8 mouse cellular contexts compared by ENCODE assay signal in the genomic region with DNA sequence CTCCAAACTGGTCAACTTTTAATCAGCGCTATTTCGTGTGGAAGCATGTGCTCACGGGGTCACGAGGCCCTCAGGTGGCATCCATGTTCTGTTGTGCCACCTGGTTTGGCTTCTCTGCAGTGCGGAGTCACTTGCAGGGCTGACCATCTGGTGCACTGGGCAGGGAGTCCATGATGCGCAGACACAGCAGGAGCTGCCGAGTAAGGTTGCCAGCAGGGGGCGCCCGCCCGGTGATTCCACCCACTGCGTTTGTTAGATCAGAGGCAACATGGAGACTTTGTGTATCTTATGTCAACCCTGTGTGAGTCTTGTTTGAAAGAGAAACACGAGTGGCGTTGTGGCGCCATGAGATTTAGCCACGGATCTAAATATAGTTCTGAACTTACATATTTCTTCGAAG.
DNase-seq lines count a peak whose midpoint lies in the region; ATAC-seq and TF ChIP-seq lines count a peak whose summit lies in the region.

No protein-coding gene starts in this region.

- H3K9ac ChIP-seq in midbrain, postnatal 0 days (replicated peaks; ENCODE audit: low read length, poor library complexity, severe bottlenecking): no peak overlapping the region

- TF ChIP-seq CTCF in thymus, adult 2 months (IDR thresholded peaks at IDR 0.05; ENCODE audit: borderline replicate concordance, control insufficient read depth, extremely low read depth, insufficient read depth, low read length, poor library complexity): peak; percentile 70; the same call in 1 of the 2 replicates
- TF ChIP-seq CTCF in midbrain, postnatal 0 days (IDR thresholded peaks at IDR 0.05): no peak

- 89% methylated on average over 16 of the region's 16 CpGs for WGBS in thymus, adult 2 months
- 96% methylated on average over 16 of the region's 16 CpGs for whole genome bisulfite sequencing in midbrain, postnatal 0 days

- TF ChIP-seq POLR2A in thymus, adult 2 months (IDR thresholded peaks at IDR 0.05; ENCODE audit: control insufficient read depth, extremely low read depth, insufficient read depth, low read length, poor library complexity): no peak

- no peaks in the 10 kb centered on the region for H3K9me3 ChIP-seq in midbrain, postnatal 0 days (ENCODE audit: low read length)

- H3K4me1 ChIP-seq in thymus, adult 2 months (replicated peaks; ENCODE audit: control insufficient read depth, insufficient read depth, low read length): no peaks in the 10 kb centered on the region
- H3K4me1 ChIP-seq in midbrain, postnatal 0 days (ENCODE audit: insufficient read depth, low read length): no peaks in the 10 kb centered on the region

- ATAC-seq in monocyte, adult 5-6 weeks (replicated peaks; ENCODE audit: insufficient number of reproducible peaks, low FRiP score, low TSS enrichment, poor library complexity, severe bottlenecking): no peak
- no peak for ATAC-seq in midbrain, postnatal 0 days (ENCODE audit: low FRiP score)

- no peak overlapping the region for H3K4me2 ChIP-seq in midbrain, postnatal 0 days (ENCODE audit: low read depth, low read length, poor library complexity, severe bottlenecking)

- H3K27me3 ChIP-seq in thymus, adult 2 months (ENCODE audit: control insufficient read depth, insufficient read depth, low read length): no peaks in the 10 kb centered on the region
- H3K27me3 ChIP-seq in midbrain, postnatal 0 days (ENCODE audit: insufficient read depth, low read length): no peaks in the 10 kb centered on the region

- no peak overlapping the region for H3K4me3 ChIP-seq in thymus, adult 2 months (ENCODE audit: control insufficient read depth, insufficient read depth, low read length)
- H3K4me3 ChIP-seq in midbrain, postnatal 0 days (ENCODE audit: low read depth, low read length): no peak overlapping the region

- H3K27ac ChIP-seq in thymus, adult 2 months (ENCODE audit: control insufficient read depth, insufficient read depth, low read length): no peak overlapping the region
- no peak overlapping the region for H3K27ac ChIP-seq in midbrain, postnatal 0 days (ENCODE audit: low read depth, low read length)

- intact Hi-C loops in left cerebral cortex, postnatal 4 days (cut with DNase I): no loop called here

- DNase-seq in adrenal gland, adult (ENCODE audit: inconsistent age in 2 of 2, low spot score in 1 of 2): peak; percentile 10 to 54
- DNase-seq in adrenal gland, postnatal 4 days (ENCODE audit: low spot score in 2 of 2): no peak
- DNase-seq in left cerebral cortex, postnatal 4 days: peak; percentile 33
- DNase-seq in left cerebral cortex, adult 8-10 months (ENCODE audit: low spot score in 2 of 2): no peak
- peak; percentile 52 for DNase-seq in kidney, postnatal 10 days
- DNase-seq in thymus, adult 2 months: peak; percentile 43
- DNase-seq in midbrain, postnatal 0 days (ENCODE audit: low spot score): no peak

- no peaks in the 10 kb centered on the region for H3K36me3 ChIP-seq in thymus, adult 2 months (ENCODE audit: control insufficient read depth, insufficient read depth, low read length)
- H3K36me3 ChIP-seq in midbrain, postnatal 0 days (ENCODE audit: insufficient read depth, low read length): no peaks in the 10 kb centered on the region

Comparison
In these comparisons a context has a peak if more than half of its experiments do, and no peak if none do; other contexts are left out.
1. DNase-seq: peak in adrenal gland, adult (2 of 2), left cerebral cortex, postnatal 4 days (single experiment), kidney, postnatal 10 days (single experiment) and thymus, adult 2 months (single experiment); none in adrenal gland, postnatal 4 days (0 of 2), left cerebral cortex, adult 8-10 months (0 of 2) and midbrain, postnatal 0 days (single experiment).